Mouse (Mus musculus) lung, postnatal 0 days (tissue): Measurements from ENCODE around the gene Elp1. TPM values are rescaled to one million over a fixed set of nuclear protein-coding genes. Genes with fewer than 3 reads are reported as not detected.

Source experiments
- ATAC-seq: fragments of 200-750 bp; cut with Nextera tagmentation; 2 replicates; pipeline ENCODE4 v1.8.0; 2017; ENCODE audit warnings: moderate library complexity
- DNase-seq: peaks from one replicate; pipeline ENCODE4 v3.0.0-alpha.2; 2016; ENCODE audit warnings: low spot score
- H3K27ac ChIP-seq: fragments of 300-500 bp; sonication (generic); 2 replicates; pipeline ENCODE4 v1.5.1; 2014; ENCODE audit warnings: antibody characterized with exemption, mild to moderate bottlenecking, low read length, mixed read lengths
- H3K27me3 ChIP-seq: fragments of 300-500 bp; sonication (generic); replicated peaks from 2 replicates; pipeline ENCODE4 v1.6.1; 2014; ENCODE audit warnings: low read length, mixed read lengths; ENCODE audit not compliant: insufficient read depth
- H3K36me3 ChIP-seq: fragments of 300-500 bp; sonication (generic); 2 replicates; pipeline ENCODE4 v1.6.1; 2014; ENCODE audit warnings: low read length, mixed read lengths; ENCODE audit not compliant: insufficient read depth
- H3K4me1 ChIP-seq: fragments of 300-500 bp; sonication (generic); 2 replicates; pipeline ENCODE4 v1.6.1; 2014; ENCODE audit warnings: antibody characterized with exemption, low read depth, low read length, mixed read lengths; ENCODE audit not compliant: insufficient read depth
- H3K4me2 ChIP-seq: fragments of 300-500 bp; sonication (generic); replicated peaks from 2 replicates; pipeline ENCODE4 v1.6.1; 2014; ENCODE audit warnings: low read depth, mild to moderate bottlenecking, low read length, moderate library complexity, mixed read lengths
- H3K4me3 ChIP-seq: fragments of 300-500 bp; sonication (generic); 2 replicates; pipeline ENCODE4 v1.5.1; 2014; ENCODE audit warnings: low read depth, low read length
- H3K9ac ChIP-seq: fragments of 300-500 bp; sonication (generic); replicated peaks from 2 replicates; pipeline ENCODE4 v1.6.1; 2014; ENCODE audit warnings: low read depth, mild to moderate bottlenecking
- H3K9me3 ChIP-seq: fragments of 300-500 bp; sonication (generic); 2 replicates; pipeline ENCODE4 v1.6.1; 2016; ENCODE audit warnings: low read length, mixed read lengths
- CTCF ChIP-seq: IDR thresholded peaks from 2 replicates; pipeline ENCODE4 v1.5.1; 2016; ENCODE audit warnings: antibody characterized with exemption, mild to moderate bottlenecking
- EP300 ChIP-seq: IDR thresholded peaks from 2 replicates; pipeline ENCODE4 v1.6.1; 2016; ENCODE audit warnings: antibody characterized with exemption, mild to moderate bottlenecking, control low read depth
- WGBS: fragments of 180-500 bp; shearing (Covaris S2); extraction: QIAGEN DNeasy Blood & Tissue Kit; methylation state at CpG from one replicate; pipeline ENCODE4 v1.1.7; 2014; 5-methylcytosine and 5-hydroxymethylcytosine counted together
- polyA plus RNA-seq: library from polyadenylated mRNA; unstranded; fragments of >200 nt; fragmentation: Nextera tagmentation; extraction: Ambion mirVana; gene quantifications from 2 replicates; pipeline ENCODE4 v1.2.1, GENCODE M21; 2015

Elp1 gene
- polyA plus RNA-seq, 1 experiment from 2014 or later = 16.4 TPM

DNA sequence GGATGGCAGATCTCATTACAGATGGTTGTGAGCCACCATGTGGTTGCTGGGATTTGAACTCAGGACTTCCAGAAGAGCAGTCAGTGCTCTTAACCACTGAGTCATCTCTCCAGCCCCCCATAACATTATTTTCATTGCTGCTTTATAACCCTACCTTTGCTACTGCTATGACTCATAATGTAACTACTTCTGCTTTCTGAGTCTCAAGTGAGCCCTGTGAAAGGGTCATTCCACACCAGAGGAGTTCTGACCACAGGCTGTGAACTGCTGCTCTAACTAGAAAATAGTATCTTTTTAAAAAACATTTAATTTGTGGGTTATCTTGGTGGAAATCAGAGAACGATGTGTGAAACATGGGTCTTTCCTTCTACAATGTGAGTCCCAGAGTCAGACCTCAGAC lies 44.4 kb downstream of the Elp1 start:
- peak; percentile 56; the same call in 1 of the 2 replicates for ATAC-seq
- 84% methylated on average over 1 of the region's 1 CpGs for WGBS
- H3K36me3 ChIP-seq = peaks cover 32% of the 10 kb centered on the region

DNA sequence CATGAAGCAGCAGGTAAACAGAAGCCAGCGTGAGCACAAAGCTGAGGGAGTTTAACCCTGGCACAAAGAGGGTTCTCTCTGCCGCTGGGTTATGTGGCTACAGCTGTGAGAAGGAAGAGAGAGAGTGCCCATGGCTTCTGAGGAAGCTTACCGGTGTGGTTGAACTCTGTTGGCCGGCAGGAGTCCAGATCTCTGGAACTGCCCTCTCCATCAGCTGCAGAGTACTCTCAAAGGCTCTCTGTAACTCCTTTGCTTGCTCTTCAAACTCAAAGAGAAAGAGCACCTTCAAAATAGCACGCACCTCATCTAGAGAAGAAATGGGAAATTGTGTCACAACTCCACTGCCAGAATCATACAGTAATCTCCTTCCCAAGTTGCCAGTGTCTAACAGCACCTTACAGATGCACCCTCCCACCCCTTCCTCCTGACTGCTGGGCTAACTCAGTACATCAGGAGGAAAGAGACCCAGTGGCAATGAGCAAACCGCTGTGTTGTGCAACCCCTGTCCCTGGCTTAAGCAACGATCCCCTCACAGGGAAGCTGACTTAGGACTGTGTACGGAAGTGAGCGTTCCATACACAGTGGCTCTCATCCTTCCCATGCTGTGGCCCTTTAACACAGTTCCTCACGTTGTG lies 45.0 kb downstream of the Elp1 start:
- Histone ChIP-seq H3K4me2 (no peak overlapping the region), H3K4me1 (no peaks in the 10 kb centered on the region), H3K27ac (peak overlapping the region; percentile 66; the same call in 1 of the 2 replicates), H3K9ac (no peak overlapping the region), H3K4me3 (no peak overlapping the region), H3K36me3 (peaks cover 32% of the 10 kb centered on the region), H3K9me3 (no peaks in the 10 kb centered on the region), H3K27me3 (no peaks in the 10 kb centered on the region)
- peak; percentile 69 for DNase-seq
- TF ChIP-seq EP300 (peak; percentile 21), CTCF (no peak)
- ATAC-seq = peak; percentile 89
- WGBS = 71% methylated on average over 10 of the region's 10 CpGs

More for the DNA sequence above, 44.4 kb downstream of the Elp1 start:
- TF ChIP-seq EP300 (no peak), CTCF (no peak)
- Histone ChIP-seq H3K4me1 (no peaks in the 10 kb centered on the region), H3K9me3 (no peaks in the 10 kb centered on the region), H3K4me3 (no peak overlapping the region), H3K27me3 (no peaks in the 10 kb centered on the region), H3K4me2 (no peak overlapping the region), H3K27ac (no peak overlapping the region), H3K9ac (no peak overlapping the region)
- peak; percentile 48 for DNase-seq

DNA sequence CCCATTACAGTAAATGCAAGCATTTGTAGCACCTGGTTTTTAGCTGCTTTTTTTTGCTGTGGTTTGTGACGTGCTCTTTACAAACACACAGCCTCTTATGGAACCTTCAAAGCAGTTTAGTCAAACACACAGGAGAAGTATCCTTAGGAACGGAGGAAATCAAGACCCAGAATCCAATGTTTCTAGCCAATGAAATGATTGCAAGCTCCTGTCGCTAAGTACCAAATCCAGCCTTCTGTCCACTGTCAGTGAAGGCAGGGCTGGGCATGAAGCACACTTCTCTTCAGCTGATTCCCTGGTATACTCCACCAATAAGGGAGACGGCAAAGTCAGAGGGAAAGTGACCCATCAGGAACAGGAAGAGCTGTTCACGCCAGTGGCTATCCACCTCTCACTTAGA lies 46.1 kb downstream of the Elp1 start:
- peaks cover 37% of the 10 kb centered on the region for H3K36me3 ChIP-seq
- peak; percentile 18 for DNase-seq
- no peaks in the 10 kb centered on the region for H3K4me1 ChIP-seq
- TF ChIP-seq EP300 (no peak), CTCF (no peak)
- H3K9me3 ChIP-seq = no peaks in the 10 kb centered on the region
- no peak overlapping the region for H3K9ac ChIP-seq
- ATAC-seq = peak; percentile 29
- peak overlapping the region; percentile 66; the same call in 1 of the 2 replicates for H3K27ac ChIP-seq
- no peaks in the 10 kb centered on the region for H3K27me3 ChIP-seq
- WGBS = 74% methylated on average over 5 of the region's 5 CpGs
- H3K4me3 ChIP-seq = no peak overlapping the region
- H3K4me2 ChIP-seq = no peak overlapping the region

DNA sequence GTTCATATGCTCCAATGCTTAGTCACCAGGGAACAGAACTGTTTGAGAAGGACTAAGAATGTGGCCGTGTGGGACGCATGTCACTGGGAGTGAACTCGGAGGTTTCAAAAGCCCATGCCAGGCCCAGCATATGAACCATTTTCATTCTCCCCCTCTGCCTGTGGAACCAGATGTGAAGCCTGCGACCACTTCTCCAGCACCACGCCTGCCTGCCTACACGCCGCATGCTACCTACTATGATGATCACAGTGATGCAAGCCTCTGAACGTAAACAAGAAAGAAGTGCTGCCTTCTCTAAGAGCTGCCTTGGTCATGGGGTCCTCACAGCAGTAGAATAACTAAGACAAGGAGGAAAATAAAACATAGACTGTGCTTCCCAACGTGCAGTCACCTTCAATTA lies 54.7 kb downstream of the Elp1 start:
- DNase-seq (no peak), ATAC-seq (no peak)
- H3K27me3 ChIP-seq = no peaks in the 10 kb centered on the region
- peaks cover 8% of the 10 kb centered on the region; the same call in 1 of the 2 replicates for H3K36me3 ChIP-seq
- no peak overlapping the region for H3K4me3 ChIP-seq
- no peak overlapping the region for H3K4me2 ChIP-seq
- no peak overlapping the region for H3K9ac ChIP-seq
- no peak for TF ChIP-seq CTCF
- TF ChIP-seq EP300 = no peak
- H3K9me3 ChIP-seq = no peaks in the 10 kb centered on the region
- no peaks in the 10 kb centered on the region for H3K4me1 ChIP-seq
- H3K27ac ChIP-seq = no peak overlapping the region
- WGBS = 94% methylated on average over 9 of the region's 9 CpGs

DNA sequence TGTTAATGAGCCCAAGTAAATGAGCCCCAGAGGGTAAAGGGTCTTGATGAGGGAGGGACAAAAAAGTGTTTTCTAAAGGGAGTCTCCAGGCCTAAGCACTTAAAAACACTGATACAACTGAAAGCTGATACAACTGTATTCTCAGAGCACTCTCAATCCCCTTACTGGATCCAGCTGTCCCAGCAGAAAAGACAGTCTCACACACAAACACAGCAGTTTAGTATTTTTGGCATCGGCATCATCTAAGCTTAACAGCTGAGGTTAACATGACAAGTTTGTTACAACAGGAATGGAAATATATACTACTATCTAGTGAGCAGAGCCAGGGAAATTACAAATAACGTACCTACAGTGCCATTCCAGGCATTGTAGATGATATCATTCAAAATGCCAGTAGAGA lies 55.8 kb downstream of the Elp1 start:
- H3K36me3 ChIP-seq = peaks cover 6% of the 10 kb centered on the region; the same call in 1 of the 2 replicates
- WGBS = 87% methylated on average over 2 of the region's 2 CpGs

DNA sequence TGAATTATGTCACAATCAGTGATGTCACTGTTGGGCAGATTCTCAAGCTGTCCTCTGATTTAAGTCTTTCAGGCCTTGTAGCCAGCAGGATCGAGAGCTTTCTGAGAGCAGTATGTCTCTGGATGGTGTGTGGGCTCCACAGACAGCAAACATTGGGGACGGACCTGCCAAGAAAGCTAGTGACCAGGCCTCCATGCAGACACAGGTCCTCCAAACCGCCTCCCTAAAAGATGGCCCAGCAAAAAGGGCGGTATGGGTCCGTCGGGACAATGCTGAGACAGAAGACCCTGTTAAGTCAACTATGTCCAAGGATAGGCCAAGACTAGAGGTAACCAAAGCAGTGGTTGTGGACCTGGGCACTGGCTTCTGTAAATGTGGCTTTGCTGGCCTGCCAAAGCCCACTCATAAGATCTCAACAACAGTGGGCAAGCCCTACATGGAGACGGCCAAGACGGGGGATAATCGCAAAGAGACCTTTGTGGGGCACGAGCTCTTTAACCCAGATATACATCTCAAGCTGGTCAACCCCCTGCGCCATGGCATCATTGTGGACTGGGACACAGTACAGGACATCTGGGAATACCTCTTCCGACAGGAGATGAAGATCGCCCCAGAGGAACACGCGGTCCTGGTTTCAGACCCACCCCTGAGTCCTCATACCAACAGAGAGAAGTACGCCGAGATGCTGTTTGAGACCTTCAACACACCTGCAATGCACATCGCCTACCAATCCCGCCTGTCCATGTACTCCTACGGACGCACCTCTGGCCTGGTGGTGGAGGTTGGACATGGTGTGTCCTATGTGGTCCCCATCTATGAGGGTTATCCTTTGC lies 58.6 kb downstream of the Elp1 start, which contains the start of gene Actl7a:
Gene Actl7a (plus strand): TSS at position 51 of the 833 bp plus-strand sequence.
- Histone ChIP-seq H3K9me3 (no peaks in the 10 kb centered on the region), H3K9ac (no peak within 1 kb of the TSS), H3K4me1 (no peaks in the 10 kb centered on the region), H3K27me3 (no peaks in the 10 kb centered on the region), H3K27ac (no peak within 1 kb of the TSS), H3K36me3 (no peaks in the 10 kb centered on the region), H3K4me2 (no peak within 1 kb of the TSS), H3K4me3 (no peak within 1 kb of the TSS)
- WGBS = 96% methylated on average over 21 of the region's 21 CpGs
- TF ChIP-seq CTCF (no peak), EP300 (no peak)
- DNase-seq (no peak), ATAC-seq (no peak)

More for the DNA sequence above, 55.8 kb downstream of the Elp1 start:
- Histone ChIP-seq H3K27me3 (no peaks in the 10 kb centered on the region), H3K9ac (no peak overlapping the region), H3K27ac (no peak overlapping the region), H3K4me2 (no peak overlapping the region), H3K4me3 (no peak overlapping the region), H3K9me3 (no peaks in the 10 kb centered on the region), H3K4me1 (no peaks in the 10 kb centered on the region)
- no peak for TF ChIP-seq CTCF
- TF ChIP-seq EP300 = no peak
- DNase-seq = no peak
- ATAC-seq = no peak
